Mouse (Mus musculus): Measurements from ENCODE around the gene Clybl.

The Clybl gene

DNA sequence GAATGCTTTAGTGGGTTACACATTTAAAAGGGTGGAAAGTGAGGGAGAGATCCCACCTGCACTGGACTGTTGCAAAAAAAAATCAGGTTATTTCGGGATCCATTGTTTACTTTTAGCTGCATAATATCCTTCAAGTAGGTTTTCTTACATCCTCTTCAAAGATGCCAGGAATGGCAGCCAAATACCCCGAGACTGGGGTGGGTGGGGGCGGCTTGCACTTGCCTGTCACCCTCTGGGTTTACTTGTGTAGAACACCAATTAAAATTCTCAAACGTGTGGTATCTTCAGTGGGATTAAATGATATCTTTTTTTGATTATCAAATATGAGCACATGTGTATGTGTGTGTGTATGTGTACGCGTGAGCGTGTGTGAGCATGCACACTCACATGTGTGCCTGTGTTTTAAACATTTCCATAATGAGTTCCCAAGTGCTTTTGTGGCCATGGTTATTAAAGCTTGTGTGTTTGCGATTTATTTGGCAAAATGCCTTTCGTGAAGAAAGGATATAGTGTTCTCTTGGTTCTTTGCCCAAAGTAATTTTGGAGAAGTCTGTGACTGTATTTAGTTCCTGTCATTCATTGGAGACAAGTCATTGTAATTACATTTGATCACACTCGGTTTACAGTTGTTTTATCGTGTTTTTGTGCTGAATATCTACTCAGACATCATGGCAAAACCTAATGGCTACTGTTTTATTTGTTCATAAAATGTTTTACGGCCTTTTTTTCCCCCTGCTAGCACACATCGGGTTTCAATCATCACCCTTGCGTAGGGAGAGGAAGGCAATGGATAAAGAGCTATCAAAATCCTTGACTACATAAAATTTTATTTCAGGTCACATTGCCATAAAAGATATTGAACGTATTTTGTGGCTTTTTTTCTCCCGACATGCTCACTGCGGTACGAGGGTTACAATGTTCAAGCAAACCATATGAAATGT is 65.7 kb downstream of the Clybl start:
- no peak for DNase-seq (ENCODE audit: low read depth, low spot score)

DNA sequence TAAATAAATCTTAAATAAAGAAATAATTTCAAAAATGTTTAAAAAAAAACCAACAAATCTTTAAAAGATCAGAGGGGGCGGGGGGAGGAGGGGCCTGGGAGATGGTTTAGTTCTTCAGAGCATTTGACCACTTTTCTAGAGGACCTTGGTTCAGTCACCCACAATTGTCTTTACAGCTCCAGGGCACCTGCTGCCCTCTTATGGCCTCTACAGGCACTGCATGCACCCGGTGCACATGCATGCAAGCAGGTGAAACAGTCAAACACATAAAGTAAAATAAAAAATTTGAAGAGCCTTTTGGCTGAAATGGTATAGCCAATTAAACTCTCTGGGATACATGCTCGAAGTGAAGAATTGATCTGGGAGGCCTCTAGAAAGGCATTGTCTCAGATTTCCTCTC is 67.6 kb downstream of the Clybl start:
- DNase-seq (ENCODE audit: low read depth, low spot score), result no peak

DNA sequence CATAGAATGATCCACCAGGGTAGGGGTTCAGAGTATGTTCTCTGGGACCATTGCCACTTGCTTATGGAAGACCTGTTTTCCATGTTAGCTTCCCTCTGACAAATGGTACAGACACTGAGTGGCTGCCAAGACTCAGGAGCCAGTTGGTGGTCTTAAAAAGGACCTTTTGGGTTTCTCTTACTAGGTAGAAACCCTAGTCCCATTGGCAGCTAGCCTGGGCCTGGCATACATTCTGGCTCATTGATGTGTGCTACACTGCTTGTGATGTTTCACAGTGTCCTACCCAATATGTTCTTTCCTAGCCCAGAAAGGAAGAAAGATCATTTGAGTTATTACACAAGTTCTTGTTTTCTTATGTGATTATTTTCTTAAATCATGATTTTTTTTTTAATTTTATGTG is 69.8 kb downstream of the Clybl start:
- no peak for DNase-seq (ENCODE audit: low read depth, low spot score)

DNA sequence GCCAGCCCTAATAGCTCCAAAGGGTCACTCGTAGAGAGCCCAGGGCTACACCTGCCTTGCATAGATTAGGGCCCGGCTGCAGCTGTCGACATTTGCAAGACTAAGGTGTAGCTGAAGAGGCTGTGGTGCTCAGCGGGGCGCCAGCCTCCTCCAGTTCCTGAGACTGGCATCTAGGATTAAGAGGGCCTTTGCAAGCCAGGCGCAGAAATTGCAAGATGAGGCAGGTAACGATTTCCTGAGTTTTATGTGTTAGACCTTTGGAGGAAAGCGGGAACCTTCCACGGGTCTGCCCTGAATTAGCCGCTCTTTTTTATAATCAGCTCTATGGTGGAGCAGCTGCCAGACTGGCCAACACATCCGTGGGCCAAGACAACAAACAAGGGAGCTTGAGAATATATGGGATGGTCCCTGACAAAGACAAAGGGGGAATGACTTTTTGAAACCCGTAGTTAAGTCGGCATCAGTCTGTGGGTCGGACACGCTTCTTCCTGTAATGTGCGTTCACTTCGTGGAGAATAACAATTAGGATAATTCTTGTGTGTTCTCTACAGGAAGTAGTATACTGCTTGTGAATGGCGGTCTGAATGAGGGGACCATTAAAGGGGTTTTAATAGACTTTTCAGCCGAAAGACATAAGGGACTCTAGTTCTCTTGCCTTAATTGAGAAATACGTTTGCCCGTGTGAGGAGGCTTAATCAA is 74.2 kb downstream of the Clybl start:
- no peak for DNase-seq (ENCODE audit: low read depth, low spot score)

DNA sequence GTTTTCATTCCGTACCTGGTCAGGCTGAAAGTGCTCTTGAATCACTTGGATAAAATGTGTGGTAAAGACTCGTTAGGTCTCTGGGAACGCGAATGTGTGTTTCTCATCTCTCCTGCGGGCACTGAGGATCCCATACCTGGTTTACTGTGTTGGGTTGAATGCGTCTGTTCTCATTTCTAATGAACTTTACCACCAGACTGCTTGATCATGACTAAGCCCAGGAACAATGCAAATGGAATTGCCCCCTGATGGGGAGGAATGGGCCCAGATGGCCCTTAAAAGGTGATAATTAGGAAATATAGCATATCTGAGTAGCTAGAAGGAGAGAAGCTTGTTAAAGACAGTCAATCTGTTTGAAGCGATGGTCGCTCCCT is 74.7 kb downstream of the Clybl start:
- no peak for DNase-seq (ENCODE audit: low read depth, low spot score)

GRCm38 (mm10) chr14:122258297-122258696 is 76.8 kb downstream of the Clybl start:
- DNase-seq (ENCODE audit: low read depth, low spot score), result no peak

DNA sequence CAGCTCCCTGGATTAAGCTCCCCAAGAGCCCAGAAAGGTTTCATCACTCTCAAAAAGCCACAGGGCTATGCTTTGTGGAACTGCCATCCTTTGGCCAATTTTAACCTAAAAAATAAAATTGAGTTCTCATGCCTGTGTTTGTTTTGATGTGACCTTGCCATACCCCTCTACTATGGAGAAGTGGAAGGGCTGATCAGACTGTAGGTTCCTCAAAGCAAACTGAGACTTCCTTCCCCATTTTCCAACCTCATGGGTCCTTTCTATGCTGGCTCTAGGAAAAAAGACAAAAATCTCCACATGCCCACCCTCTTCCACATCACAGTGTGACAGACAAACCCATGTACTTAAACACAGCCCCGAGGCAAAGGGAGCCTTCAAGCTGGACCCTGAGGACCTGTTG is 79.7 kb downstream of the Clybl start:
- DNase-seq (ENCODE audit: low read depth, low spot score), result no peak

DNA sequence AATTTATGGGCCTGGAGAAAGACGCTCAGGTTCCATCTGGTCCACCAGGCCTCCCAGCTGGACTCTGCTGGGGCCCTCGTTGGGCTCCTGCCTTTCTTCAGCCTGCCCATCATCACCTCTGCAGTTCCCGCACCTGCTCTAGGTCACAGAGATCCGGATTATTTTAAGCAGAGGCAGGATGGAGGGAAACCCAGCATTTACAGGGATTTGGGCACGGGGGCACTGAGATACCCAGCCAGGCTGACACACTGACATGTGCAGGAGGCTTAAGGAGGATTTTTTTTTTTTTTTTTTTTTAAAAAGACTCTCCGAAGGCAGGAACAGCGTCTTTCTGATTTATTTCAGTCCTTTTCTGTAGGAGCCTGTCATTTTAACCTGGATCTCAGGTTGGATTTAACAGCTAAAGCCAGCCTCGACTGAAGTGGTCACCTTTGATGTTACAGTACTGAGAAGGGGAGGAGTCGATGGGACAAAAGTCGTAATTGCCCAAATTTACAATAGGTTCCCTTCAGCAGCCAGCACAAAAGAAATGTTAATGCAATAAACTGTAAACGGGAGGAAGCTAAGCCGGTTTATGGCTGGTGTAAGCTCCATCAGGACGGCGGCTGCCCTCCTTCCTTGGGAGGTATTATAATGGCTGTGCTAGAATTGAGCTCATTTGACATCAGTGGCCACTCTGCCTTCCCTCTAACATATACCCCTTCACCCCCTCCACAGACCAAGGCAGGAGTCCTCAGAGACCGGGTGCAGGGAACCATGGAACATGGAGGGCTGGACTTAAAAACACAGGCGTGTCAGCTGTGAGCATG is 81.6 kb downstream of the Clybl start:
- no peak for DNase-seq (ENCODE audit: low read depth, low spot score)

DNA sequence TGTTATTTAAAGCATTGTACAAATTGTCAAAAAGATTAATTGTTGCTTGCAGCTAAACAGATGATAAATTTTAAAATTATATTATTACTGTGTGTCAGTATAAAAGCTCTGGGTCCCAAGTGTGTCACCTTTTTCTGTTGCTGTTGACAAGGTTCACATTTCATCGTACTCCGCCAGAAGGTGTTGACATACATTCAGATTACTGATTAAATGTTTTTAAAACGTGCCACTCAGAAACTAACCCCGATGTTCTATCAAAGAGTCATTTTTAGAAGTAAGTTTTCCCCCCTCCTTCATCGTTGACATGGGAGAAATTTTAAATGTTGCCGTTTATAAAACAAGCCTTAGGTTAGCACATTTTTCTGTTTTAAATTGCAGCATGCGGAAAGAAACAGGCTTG is 83.7 kb downstream of the Clybl start:
- no peak for DNase-seq (ENCODE audit: low read depth, low spot score)

DNA sequence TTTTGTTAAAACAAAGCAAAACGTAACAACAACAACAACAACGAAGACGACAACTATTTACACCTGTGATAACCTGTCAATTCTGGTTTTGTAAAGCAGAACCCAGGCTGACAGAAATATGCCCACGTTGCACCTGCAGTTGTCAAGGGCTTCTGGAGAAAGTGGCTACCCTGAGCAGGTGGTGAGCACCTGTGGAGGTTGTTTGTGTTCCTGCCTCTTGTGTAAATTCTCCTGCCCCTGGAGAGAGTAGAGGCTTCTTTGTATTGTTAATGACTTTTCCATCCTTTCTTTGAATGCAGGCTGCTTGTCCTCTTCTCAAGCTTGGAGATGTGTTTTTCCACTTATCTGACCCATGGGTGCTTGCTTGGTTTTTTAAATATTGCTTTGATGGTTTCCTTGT is 86.1 kb downstream of the Clybl start:
- no peak for DNase-seq (ENCODE audit: low read depth, low spot score)

DNA sequence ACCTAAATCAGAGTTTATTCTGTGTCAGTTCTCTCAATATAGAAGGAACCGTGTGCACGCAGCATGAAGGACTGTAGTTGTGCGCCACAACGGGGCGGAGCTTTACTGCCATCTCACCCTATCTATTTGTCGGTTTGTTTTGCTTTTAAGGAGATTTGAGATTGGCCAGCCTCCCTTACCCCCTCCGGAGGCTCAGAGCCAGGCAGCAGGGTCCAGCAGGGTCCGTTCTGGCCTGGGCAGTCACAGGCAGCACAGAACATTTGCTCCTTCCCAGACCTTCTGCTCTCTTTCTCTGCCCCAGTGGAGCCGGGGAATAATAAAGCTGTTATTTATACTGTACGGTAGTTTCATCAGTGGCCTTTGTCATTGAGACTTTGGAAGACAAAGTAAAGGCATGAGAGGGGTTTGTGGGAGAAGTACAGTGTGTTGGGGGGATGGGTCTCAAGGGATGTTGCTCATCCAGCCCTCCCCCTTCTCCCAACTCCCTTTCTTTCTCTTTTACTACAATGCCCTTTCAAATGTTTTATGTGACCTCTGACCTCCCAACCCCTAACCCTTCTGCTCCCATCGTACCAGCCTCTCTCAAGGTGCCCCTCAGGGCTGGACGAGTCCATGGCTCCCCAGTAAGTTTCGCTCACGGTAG is 89.7 kb downstream of the Clybl start:
- no peak for DNase-seq (ENCODE audit: low read depth, low spot score)

DNA sequence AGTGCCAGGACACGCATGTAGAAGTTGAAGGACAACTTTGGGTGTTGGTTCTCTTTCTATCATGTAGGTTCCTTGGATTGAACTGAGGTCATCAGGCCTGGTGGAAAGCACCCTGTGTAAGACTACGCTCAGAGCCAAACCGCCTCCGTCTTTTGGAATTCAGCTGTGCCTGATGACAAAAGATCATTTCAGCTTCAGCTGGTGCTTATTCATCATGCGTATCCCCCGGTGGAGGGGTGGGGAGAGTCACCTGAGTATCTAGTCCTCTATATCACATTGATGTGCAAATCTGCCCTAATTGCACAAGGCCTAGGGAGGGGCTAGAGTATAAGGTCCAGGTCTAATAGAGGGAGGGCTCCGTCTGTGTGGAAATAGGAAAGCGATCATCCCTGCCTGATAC is 95.6 kb downstream of the Clybl start:
- DNase-seq (ENCODE audit: low read depth, low spot score), result no peak

GRCm38 (mm10) chr14:122279462-122280308 is 98.2 kb downstream of the Clybl start:
- no peak for DNase-seq (ENCODE audit: low read depth, low spot score)

DNA sequence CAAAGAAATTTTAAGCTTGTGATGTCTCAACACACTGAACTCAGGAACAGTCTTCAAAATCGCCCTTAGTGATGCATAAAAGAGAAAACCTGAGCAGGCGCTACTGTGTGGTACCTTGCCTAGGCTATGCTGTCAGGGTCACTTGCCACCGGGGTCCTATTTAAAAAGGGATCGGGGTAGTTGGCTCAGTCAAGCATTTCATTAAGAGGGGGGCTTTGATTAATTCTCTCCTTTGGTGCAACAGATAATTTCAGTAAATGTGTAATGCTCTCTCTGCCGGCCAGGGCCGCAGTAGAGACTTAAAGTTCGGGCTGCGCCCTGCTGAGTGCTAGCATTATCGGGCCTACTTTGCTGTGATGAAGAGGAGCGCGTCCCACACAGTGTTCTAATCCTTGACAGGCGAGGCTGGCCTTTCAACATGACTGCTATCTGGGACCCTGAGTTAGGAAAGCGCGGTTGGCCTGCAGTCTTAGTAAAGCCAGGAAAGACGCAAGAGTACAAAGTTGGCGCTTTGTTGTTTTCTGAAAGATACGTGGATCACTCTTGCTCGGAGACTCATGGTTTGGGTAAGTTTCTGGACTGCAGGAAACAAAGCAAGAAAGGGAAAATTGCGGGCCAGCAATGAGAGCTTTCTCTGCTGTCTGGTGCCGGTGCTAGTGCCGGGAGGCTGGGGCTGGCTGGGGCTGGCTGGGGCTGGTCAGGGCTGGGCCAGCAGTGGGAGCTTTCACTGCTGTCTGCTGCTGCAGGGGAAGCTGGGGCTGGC is 99.0 kb downstream of the Clybl start:
- no peak for DNase-seq (ENCODE audit: low read depth, low spot score)

DNA sequence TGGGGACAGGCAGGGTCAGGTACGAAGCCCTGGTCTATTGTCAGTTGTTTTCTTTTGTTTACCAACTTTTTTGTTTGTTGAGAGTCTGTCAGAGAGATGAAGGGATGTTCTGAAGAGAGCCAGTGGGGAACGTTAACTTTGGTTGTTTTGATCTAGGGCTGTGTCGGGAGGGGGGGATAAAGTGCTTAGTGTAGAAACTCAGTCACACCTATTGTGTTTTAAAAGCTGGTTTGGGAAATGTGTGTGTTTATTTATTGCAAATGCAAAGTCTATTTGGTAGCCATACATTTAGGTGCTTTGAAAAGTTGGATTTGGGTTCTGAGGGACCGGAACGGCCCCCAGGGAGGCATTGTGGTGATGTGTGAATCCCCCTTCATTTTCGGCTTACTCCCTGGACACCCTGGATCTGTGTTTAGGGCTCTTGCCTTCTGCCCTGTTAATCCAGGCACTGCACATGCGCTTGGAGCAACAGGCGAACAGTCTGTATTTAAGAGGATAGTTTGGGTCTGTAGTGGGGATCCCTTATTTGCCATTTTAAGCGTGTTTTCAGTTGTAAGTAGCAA is 99.6 kb downstream of the Clybl start:
- no peak for DNase-seq (ENCODE audit: low read depth, low spot score)

GRCm38 (mm10) chr14:122283959-122284358 is 102.5 kb downstream of the Clybl start:
- no peak for DNase-seq (ENCODE audit: low read depth, low spot score)

DNA sequence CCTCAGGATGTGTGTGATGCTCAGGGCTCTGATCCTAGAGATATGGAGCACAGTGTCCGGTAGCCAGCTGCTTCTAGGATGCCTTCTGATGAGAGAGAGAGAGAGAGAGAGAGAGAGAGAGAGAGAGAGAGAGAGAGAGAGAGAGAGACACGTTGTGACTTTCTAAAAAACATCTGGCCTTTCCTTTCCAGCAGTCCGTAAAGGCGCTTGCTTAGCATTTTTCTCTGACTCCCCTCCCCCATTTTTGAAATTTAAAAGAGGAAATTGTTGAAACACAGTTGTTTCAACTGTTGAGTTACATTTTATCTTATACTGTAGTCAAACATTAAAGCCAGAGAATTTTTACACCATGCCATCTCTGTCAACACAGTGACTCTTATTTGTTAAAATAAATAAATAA is 114.9 kb downstream of the Clybl start:
- no peak for DNase-seq (ENCODE audit: low read depth, low spot score)

DNA sequence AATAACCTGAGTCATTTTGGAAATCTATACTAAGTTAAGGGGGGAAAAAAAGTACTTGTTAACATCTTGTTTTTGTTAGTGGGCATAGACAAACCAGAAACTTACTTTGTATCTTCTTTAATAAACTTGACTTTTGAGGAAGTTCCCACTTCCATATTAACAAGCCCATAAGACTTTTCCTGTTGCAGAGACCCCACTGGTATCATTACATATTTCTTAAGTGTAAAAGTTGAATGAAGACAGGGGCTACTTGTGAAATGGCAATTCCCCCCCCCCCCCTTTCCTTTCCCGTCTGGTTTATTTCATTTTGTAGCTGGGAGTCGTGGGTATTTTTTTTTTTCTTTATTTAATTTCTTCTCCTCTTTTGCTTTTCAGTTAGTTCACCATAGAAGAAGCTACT is 115.4 kb downstream of the Clybl start:
- DNase-seq (ENCODE audit: low read depth, low spot score), result no peak

- no peak for DNase-seq (ENCODE audit: low read depth, low spot score)
These were observed 116.0 kb downstream of the Clybl start for GRCm38 (mm10) chr14:122297386-122298109.

Measured in skeletal muscle tissue, adult 2 months (tissue).